ENCODE assay signal across 8 mouse cellular contexts in genomic region chr19:55985518-55985917, GRCm38 (mm10).
DNase-seq lines count a peak whose midpoint lies in the region; ATAC-seq and TF ChIP-seq lines count a peak whose summit lies in the region.
"Had no signal": no experiment of that assay in that cellular context is flagged by ENCODE, and none has a peak within 500 bp of the region (broad histone marks: within the 10 kb centered on the region; RNA-seq: fewer than 3 reads in every experiment).

No protein-coding gene starts in this region.

- H3K36me3 ChIP-seq in kidney, postnatal 0 days (ENCODE audit: insufficient read depth, low read length): no peaks in the 10 kb centered on the region
- no peaks in the 10 kb centered on the region for H3K36me3 ChIP-seq in embryonic facial prominence, embryonic 14.5 days (ENCODE audit: control insufficient read depth, insufficient read depth, low read length)

- no peak for TF ChIP-seq CTCF in kidney, postnatal 0 days (IDR thresholded peaks at IDR 0.05; ENCODE audit: low read depth)

- ATAC-seq in kidney, postnatal 0 days (replicated peaks; ENCODE audit: low FRiP score, low read depth): no peak
- ATAC-seq in embryonic facial prominence, embryonic 14.5 days (ENCODE audit: low read depth): peak; percentile 84
- ATAC-seq in erythroblast, adult 5-6 weeks (replicated peaks; ENCODE audit: low FRiP score, poor library complexity, severe bottlenecking): no peak

- H3K9me3 ChIP-seq in kidney, postnatal 0 days (replicated peaks; ENCODE audit: low read length): no peaks in the 10 kb centered on the region
- H3K9me3 ChIP-seq in embryonic facial prominence, embryonic 14.5 days (ENCODE audit: control insufficient read depth, low read length): no peaks in the 10 kb centered on the region

- no peaks in the 10 kb centered on the region for H3K4me1 ChIP-seq in kidney, postnatal 0 days (replicated peaks; ENCODE audit: insufficient read depth, low read length)
- H3K4me1 ChIP-seq in embryonic facial prominence, embryonic 14.5 days (ENCODE audit: control insufficient read depth, insufficient read depth, low read length): no peaks in the 10 kb centered on the region; the same call in 1 of the 2 replicates

- DNase-seq in kidney, postnatal 0 days (ENCODE audit: low spot score): peak; percentile 62
- no peak for DNase-seq in kidney, adult 11 months
- DNase-seq in brain, adult 2 months (ENCODE audit: low read depth, low spot score): peak; percentile 66
- DNase-seq in embryonic facial prominence, embryonic 14.5 days (ENCODE audit: low spot score): peak; percentile 90
- DNase-seq in heart, postnatal 14 days: peak; percentile 44 to 56
- DNase-seq in urinary bladder, postnatal 25 days (ENCODE audit: low spot score): no peak
- DNase-seq: thymus, postnatal 4 days had no signal

- H3K9ac ChIP-seq in kidney, postnatal 0 days (ENCODE audit: low read depth, low read length): no peak overlapping the region
- no peak overlapping the region for H3K9ac ChIP-seq in embryonic facial prominence, embryonic 14.5 days (ENCODE audit: low read depth, low read length)

- H3K27me3 ChIP-seq in kidney, postnatal 0 days (ENCODE audit: insufficient read depth, low read length): no peaks in the 10 kb centered on the region
- no peaks in the 10 kb centered on the region for H3K27me3 ChIP-seq in embryonic facial prominence, embryonic 14.5 days (replicated peaks; ENCODE audit: control insufficient read depth, insufficient read depth, low read length)

- no peak overlapping the region for H3K4me2 ChIP-seq in kidney, postnatal 0 days (ENCODE audit: low read length)
- H3K4me2 ChIP-seq in embryonic facial prominence, embryonic 14.5 days (ENCODE audit: low read depth, low read length): no peak overlapping the region

- intact Hi-C loops in heart, postnatal 14 days (cut with DNase I): no loop called here

- no peak overlapping the region for H3K4me3 ChIP-seq in kidney, postnatal 0 days (replicated peaks; ENCODE audit: low read depth, low read length)
- H3K4me3 ChIP-seq in embryonic facial prominence, embryonic 14.5 days (ENCODE audit: low read depth, low read length): no peak overlapping the region

- WGBS in kidney, postnatal 0 days: 59% methylated on average over 4 of the region's 4 CpGs
- 40% methylated on average over 4 of the region's 4 CpGs for WGBS in embryonic facial prominence, embryonic 14.5 days

- H3K27ac ChIP-seq in kidney, postnatal 0 days: no peak overlapping the region
- no peak overlapping the region; the same call in 1 of the 2 replicates for H3K27ac ChIP-seq in embryonic facial prominence, embryonic 14.5 days (replicated peaks; ENCODE audit: low read depth, low read length)

Comparison
In these comparisons a context has a peak if more than half of its experiments do, and no peak if none do; other contexts are left out.
1. DNase-seq: peak in kidney, postnatal 0 days (single experiment), brain, adult 2 months (single experiment), embryonic facial prominence, embryonic 14.5 days (single experiment) and heart, postnatal 14 days (2 of 2); none in kidney, adult 11 months (single experiment) and urinary bladder, postnatal 25 days (single experiment).